Mouse (Mus musculus) cerebellum, adult 9-10 months (tissue): ENCODE results near the gene Rapgef1.

Experiments
- DNase-seq: peaks from one replicate; pipeline ENCODE4 v3.0.0; 2022

The Rapgef1 gene

DNA sequence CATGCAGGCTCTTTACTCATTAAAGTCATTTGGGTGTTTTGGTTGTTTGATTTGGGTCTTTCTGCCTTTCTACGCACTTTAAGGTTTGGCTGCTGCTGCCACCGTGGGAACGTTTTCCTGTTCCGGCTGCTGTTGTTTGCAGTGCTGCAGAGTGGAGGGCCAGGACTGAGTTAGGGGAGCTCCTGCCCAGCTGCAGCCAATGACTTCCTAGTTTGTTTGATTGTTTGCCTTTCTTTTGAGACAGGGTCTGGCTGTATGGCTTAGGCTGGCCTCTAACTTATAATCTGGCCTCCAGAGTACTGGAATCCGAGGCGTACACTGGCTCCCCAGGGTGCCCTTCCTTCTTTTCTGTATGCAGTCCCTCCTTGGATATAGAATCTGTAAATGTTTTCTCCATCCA is 57.0 kb downstream of the Rapgef1 start:
- DNase-seq, result no peak

DNA sequence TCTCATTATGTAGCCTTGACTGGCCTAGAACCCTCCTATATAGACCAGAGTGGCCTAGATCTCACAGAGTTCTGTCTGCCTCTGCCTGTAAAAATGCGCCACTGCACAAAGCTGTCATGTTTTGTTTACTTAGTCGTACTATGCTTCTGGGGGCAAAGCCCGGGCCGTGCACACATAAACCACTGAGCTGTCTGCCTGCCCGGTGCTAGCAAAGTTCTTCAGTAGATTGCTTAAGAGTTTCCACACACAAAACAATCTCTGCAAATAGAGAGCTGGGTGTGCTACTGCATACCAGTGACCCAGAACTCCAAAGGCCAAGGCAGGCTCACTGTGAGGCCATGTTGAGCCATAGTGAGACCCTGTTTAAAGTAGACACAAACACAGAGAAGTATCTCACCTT is 58.3 kb downstream of the Rapgef1 start:
- DNase-seq, result no peak

DNA sequence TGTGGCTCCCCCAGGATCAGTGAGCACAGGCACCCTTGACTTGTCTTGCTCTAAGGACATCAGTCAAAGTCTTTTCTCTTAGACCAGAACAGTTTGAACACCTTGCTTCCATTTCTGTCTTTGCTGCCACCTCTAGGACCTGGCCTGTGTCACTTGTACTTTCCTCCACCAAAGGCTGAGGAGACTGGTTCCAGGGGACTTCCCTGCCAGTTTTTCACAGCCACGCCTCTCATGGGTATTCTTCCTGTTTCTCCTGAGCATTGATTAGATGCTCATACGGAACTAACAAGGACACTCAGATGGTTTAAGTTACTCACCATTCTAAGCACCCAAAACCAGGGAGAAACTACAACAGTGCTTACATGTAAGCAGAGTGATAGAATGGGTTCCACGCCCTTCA is 59.0 kb downstream of the Rapgef1 start:
- DNase-seq, result no peak

GRCm38 (mm10) chr2:29679710-29680584 is 60.4 kb downstream of the Rapgef1 start:
- no peak for DNase-seq

DNA sequence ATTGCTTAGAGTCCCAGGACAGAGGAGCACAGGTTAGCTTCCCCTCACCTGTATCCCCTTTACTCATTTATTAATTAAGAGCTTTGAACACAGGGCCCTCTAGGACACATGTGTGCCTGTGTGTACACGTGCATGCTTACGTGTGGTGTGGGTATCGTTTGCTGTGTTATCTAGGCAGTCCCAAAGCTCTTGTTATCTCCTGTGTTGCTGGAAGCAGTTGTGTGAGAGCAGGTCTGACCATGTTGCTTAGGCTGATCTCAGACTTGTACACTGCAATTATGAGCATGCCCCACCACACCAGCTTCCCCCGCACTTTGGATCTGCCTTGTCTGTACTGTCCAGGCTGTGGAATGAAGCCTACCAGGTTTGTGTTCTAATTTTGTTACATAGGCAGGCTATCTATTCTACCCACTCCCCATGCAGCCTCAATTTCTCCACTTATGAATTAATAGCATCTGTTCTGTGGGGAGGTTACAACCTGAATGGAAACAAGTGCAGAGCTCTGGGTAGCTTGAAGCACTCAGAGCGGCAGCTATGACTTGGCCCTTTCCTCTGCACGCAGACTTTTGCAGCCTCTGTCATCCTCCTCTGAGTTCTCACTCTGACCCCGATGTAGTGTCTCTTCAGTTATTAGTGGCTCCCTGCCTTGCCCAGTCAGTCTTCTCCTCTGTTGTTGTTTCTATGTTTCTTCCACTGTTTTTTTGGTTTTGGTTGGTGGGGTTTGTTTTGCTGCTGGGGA is 63.9 kb downstream of the Rapgef1 start:
- no peak for DNase-seq

GRCm38 (mm10) chr2:29684498-29684897 is 65.0 kb downstream of the Rapgef1 start:
- DNase-seq, result no peak

DNA sequence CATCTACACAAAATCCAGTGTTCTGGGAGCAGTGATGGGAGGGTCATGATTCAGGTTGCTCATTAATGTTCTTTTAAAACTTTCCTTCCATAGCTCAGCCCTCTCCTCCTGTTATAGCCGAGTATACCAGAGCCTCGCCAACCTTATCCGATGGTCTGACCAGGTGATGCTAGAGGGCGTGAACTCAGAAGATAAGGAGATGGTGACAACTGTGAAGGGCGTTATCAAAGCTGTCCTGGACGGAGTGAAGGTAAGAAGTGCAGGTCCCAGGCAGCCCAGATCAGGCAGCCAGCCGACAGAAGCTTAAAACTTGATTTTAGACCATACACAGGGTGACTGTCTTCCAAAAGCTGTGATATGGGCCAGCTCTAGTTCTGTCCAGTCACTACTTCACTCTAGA is 69.5 kb downstream of the Rapgef1 start:
- DNase-seq, result no peak

GRCm38 (mm10) chr2:29689495-29689894 is 70.0 kb downstream of the Rapgef1 start:
- DNase-seq, result no peak

DNA sequence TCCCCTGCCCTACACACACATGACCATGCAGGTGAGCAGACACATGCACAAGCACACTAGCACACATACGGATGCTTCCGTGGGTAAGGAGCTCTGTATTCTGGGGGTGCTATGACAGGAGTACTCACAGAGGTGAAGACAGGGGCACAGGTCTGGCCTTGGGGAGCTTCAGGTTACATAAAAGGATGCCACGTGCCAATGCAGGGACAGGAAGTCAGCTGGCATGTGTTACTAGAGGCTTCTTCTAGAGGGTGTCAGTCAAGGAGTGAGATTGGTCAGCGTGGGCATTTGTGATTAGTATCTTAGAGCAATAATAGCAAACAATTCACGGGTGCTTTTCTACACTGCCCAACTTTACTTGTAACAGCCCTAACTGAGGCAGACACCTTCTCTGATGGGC is 71.5 kb downstream of the Rapgef1 start:
- DNase-seq, result no peak

- no peak for DNase-seq
Observed at GRCm38 (mm10) chr2:29691507-29691906, 72.0 kb downstream of the Rapgef1 start.

DNA sequence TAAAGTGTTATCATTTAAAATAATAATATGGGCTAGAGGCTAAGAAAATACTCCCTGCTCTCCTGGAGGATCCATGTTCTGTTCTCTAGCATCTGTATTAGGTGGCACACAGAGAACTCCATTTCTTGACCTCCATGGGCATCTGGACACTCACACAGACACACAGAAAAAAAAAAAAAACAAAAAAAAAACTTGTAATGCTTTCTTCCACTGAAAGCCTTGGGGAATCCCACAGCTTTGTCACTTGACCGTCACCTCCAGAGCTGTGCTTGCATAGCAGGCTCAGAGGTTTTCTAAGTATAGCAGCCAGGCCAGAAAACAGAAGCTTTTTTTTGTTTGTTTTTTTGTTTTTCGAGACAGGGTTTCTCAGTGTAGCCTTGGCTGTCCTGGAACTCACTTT is 72.7 kb downstream of the Rapgef1 start:
- DNase-seq, result no peak

GRCm38 (mm10) chr2:29696207-29696800 is 76.8 kb downstream of the Rapgef1 start:
- DNase-seq, result no peak

GRCm38 (mm10) chr2:29698421-29699290 is 79.1 kb downstream of the Rapgef1 start:
- no peak for DNase-seq

- DNase-seq, result no peak
Observed at GRCm38 (mm10) chr2:29700898-29701297, 81.4 kb downstream of the Rapgef1 start.

DNA sequence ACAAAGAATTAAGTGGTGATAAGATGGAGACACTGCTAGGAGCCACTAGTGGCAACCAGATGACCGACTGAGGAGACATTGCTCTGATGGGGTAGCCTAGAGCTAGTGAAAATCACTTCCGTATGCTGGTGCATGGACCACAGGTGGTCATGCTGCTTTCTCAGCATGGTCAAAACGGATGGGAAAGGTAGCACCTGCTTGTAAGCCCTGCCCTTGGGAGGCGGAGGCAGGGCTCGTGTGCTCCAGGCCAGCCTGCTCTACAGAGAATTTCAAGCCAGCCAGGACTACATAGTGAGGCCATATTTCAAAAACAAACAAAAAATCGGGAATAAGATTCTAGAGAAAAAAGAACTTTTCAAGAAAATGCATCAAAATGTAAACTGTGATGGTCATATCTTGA is 81.9 kb downstream of the Rapgef1 start:
- DNase-seq, result no peak

GRCm38 (mm10) chr2:29702189-29702588 is 82.7 kb downstream of the Rapgef1 start:
- DNase-seq, result no peak

DNA sequence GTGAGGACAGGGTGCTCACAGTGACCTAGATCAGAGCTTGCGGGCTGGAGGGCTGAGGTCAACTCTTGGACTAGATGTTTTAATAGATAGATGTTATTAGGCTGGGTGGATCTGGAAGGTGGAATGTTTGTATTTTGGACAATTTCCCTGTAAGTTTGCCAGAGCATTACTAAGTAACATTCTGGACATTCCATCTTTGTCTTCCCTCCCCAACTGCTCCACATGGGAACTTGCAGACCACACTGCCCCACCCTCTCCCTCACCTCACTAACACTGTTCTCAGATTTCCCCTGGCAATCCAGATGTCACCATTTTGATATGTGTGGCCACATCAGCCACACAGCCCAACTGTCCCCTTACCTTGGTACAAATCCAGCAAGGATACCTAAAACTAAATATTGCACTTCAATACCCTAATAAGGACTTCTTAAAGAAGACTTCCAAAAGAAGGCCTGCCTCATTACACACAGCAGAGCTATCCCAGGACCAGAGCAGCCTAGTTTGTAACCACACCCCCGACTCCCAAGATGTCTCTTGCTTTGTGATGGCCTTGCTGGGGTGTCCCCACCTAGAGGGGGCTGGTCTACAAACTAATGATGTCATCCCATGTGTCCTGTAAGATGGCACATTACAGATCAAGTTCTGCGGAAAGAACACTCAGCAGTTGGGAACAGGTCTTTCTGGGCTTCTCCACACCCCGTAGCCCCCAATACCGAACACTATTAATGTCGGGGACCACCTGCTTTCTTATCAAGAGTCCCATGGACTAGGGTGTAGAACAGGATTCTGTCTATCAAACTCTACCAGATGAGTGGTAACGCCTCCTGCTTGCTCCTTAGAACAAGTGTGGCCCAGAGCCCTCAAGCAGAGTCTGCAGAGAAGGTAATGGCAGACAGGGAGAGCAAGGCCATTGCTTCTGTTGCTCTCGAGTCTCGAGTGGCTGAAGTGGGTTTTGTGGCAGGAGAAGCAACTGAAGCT is 83.9 kb downstream of the Rapgef1 start:
- DNase-seq, result no peak

DNA sequence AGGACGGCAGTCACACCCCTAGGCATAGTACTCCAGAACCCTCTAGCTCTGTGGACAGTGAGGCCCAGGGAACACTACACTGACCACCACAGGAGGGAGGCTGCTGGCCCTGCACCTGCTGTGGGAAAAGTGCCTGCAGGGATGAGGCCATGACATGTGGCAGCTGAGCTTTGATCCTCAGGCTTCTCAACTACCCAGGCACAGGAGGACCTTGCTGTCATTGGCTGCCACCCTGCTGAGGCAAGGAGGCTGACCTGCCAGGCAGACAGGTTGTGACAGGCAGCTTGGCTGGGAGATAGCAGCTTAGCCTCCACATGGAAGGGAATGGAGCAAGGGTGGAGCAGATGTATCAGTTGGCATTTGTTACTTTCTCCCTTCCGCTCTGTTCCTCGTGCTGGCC is 86.0 kb downstream of the Rapgef1 start:
- DNase-seq, result peak; percentile 96

DNA sequence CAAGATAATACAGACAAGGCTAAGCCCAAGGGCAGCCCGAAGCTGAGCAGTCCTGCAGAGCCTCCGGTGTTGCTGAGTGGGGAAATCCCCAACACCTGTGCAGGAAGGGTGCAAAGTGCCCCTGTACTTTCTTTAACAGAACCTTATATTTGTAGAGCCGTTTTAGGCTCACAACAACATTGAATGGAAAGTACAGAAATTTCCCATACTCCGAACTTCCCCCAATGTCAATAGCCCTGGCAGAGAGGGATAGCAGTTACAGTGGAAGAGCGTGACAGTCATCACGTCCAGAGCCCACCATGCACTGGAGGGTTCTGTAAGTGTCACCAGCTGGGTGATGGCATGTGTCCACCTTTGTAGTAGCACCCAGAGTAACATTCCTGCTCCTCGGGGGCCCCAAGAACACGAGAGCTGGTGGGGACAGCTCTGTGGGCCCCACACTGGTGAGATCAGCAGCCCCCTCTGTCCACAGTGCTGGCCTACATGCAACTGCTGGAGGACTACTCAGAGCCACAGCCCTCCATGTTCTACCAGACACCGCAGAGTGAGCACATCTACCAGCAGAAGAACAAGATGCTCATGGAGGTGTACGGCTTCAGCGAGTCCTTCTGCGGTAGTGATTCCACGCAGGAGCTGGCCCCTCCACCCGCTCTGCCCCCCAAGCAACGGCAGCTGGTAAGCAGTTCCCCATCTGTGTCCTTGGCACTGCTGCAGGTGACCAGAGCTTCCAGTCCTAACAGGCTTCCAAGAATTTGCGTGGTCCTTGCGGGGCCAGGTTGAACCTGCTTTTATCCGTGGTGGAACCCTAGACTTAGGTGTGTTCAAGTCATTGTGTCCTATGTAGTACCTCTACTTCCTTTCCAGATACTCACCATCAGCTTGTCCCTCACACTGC is 87.5 kb downstream of the Rapgef1 start:
- peak; percentile 80 for DNase-seq

- DNase-seq, result peak; percentile 62
Observed at GRCm38 (mm10) chr2:29707731-29708130, 88.2 kb downstream of the Rapgef1 start.
